Mouse (Mus musculus): ENCODE data around the gene Elavl2. TPM values are rescaled to one million over a fixed set of nuclear protein-coding genes. Genes with fewer than 3 reads are reported as not detected.

Gene Elavl2
- polyA plus RNA-seq, 1 experiment, result 0.22 TPM

DNA sequence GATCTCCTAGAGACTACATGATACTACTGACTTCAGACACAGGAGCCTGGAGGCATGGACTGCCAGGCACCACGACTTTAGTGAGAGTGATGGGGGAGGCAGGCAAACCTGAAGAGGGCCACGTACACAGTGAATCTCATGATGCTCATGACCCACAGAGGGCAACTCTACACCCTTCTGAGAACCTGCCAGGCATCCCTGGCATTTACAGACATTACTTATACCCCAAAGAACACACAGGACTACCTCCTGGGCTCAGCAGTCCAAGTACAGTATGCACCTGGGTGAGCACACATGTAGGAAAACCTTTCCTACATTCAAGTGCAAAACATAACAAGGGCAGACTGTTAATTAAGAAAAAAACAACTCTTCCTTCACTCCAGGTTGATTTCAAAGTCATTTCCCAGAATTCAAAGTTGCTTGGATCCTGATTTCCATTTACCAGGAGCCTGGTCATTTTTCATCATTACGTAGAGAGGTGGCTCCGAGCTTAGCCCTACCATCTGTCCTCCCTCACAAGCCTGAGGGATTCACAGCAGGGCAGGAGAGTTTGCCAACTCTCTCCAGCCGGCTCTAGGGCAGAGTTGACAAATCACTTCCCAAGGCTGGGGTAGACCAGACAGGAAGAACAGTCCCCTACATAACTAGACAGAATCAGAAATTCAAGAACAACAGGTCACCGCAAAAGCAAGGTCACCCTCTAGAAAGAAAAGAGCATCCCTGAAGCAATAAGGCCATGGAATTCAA lies 161.7 kb downstream of the Elavl2 start:
- Histone ChIP-seq H3K27ac (ENCODE audit: insufficient read depth, low read depth, low read length) (no peak overlapping the region), H3K27me3 (ENCODE audit: control insufficient read depth, insufficient read depth, low read length) (no peaks in the 10 kb centered on the region), H3K4me1 (ENCODE audit: control insufficient read depth, insufficient read depth, insufficient read length, low read length) (no peaks in the 10 kb centered on the region), H3K36me3 (ENCODE audit: control insufficient read depth, insufficient read depth, low read length) (no peaks in the 10 kb centered on the region), H3K4me3 (ENCODE audit: low read depth, low read length) (no peak overlapping the region)
- TF ChIP-seq CTCF (IDR thresholded peaks at IDR 0.05; ENCODE audit: extremely low read depth, insufficient read length, insufficient replicate concordance, low read depth, low read length) (no peak), POLR2A (IDR thresholded peaks at IDR 0.05; ENCODE audit: low read depth, low read length) (no peak)
- WGBS, result 79% methylated on average over 6 of the region's 6 CpGs

DNA sequence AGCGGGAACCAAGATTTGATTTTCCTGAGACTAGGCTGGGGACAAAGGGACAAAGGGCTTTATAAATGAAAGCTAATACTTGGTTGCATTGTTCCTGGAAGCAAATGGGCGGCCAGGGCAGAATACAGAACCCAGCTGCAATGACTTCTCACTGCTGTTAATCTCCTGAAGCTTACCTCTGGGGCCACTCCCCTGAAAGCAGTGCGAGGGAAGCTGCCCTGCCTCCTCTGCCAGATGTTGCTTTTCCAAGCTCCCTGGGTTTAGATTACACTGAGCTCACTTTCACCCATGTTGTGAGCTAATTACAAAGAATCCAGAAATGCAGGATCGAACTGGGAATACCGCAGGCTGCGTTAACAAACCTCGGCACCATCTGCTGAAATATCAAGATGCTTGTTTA lies 163.6 kb downstream of the Elavl2 start:
- TF ChIP-seq CTCF (IDR thresholded peaks at IDR 0.05; ENCODE audit: extremely low read depth, insufficient read length, insufficient replicate concordance, low read depth, low read length), result no peak
- TF ChIP-seq POLR2A (IDR thresholded peaks at IDR 0.05; ENCODE audit: low read depth, low read length), result no peak
- H3K27me3 ChIP-seq (ENCODE audit: control insufficient read depth, insufficient read depth, low read length), result no peaks in the 10 kb centered on the region
- WGBS, result 55% methylated on average over 7 of the region's 7 CpGs

DNA sequence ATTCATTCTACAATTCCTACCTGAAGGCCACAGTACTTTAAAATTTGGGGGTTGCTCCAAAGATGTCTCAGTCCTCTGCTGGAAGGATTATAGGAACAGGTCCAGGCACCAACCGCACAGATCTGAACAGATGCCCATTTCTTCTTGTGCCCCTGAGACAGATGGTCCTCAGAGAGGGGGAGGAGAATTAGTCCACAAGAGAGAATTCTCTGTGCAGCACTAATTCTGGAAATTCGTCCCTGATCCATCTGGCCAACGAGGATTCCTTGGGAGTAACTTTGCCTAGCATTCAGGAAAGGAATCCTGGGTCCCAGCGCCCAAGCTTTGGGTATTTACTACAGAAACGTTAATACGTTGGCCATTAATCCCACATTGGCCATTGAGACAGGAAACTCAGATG lies 165.6 kb downstream of the Elavl2 start:
- H3K4me3 ChIP-seq (ENCODE audit: low read depth, low read length), result no peak overlapping the region
- no peaks in the 10 kb centered on the region for H3K27me3 ChIP-seq (ENCODE audit: control insufficient read depth, insufficient read depth, low read length)
- no peaks in the 10 kb centered on the region for H3K36me3 ChIP-seq (ENCODE audit: control insufficient read depth, insufficient read depth, low read length)
- 81% methylated on average over 6 of the region's 6 CpGs for WGBS
- TF ChIP-seq POLR2A (IDR thresholded peaks at IDR 0.05; ENCODE audit: low read depth, low read length) (no peak), CTCF (IDR thresholded peaks at IDR 0.05; ENCODE audit: extremely low read depth, insufficient read length, insufficient replicate concordance, low read depth, low read length) (no peak)
- no peak overlapping the region for H3K27ac ChIP-seq (ENCODE audit: insufficient read depth, low read depth, low read length)
- no peaks in the 10 kb centered on the region for H3K4me1 ChIP-seq (ENCODE audit: control insufficient read depth, insufficient read depth, insufficient read length, low read length)

More for the DNA sequence above, 163.6 kb downstream of the Elavl2 start:
- no peak overlapping the region for H3K27ac ChIP-seq (ENCODE audit: insufficient read depth, low read depth, low read length)
- no peaks in the 10 kb centered on the region for H3K36me3 ChIP-seq (ENCODE audit: control insufficient read depth, insufficient read depth, low read length)
- no peaks in the 10 kb centered on the region for H3K4me1 ChIP-seq (ENCODE audit: control insufficient read depth, insufficient read depth, insufficient read length, low read length)
- H3K4me3 ChIP-seq (ENCODE audit: low read depth, low read length), result no peak overlapping the region

DNA sequence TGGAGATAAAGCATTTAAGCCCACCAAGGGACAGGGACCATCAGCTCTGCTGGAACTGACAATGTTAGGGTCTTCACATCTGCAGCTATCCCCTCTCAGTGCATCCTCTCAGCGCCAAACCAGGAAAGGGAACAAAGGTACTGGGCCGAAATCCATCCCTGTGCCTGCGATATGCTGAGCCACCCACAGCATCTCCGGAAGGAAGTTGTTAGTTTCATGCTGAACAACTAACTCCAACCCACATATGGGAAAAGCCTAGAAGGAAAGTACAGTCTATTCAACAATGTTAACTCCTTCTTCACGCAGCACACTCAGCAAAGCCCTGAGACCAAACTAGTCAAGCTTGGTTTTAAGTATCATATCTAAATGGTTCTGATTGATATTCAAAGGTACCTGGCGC lies 167.0 kb downstream of the Elavl2 start:
- TF ChIP-seq POLR2A (IDR thresholded peaks at IDR 0.05; ENCODE audit: low read depth, low read length), result no peak
- no peak for TF ChIP-seq CTCF (IDR thresholded peaks at IDR 0.05; ENCODE audit: extremely low read depth, insufficient read length, insufficient replicate concordance, low read depth, low read length)

DNA sequence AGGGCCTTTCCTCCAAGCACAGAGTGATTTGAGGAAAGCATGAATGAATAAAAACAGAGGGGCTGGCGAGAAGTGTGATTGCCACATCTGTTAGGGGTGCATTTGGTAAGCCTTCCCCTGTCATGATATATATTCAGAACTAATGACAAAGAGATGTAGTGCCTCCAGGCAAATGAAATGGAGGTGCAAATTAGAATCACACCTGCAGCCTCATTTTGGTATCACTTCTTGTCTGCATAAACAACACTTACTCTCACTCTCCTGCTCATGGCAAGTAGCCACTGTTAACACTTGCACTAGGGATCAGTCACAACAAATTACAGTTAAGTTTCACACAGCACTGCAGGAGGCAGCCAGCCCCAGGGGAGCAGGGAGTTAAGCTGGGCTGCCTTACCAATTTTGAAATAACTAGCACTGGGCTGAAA lies 170.1 kb downstream of the Elavl2 start:
- Histone ChIP-seq H3K27ac (ENCODE audit: insufficient read depth, low read depth, low read length) (no peak overlapping the region), H3K4me1 (ENCODE audit: control insufficient read depth, insufficient read depth, insufficient read length, low read length) (no peaks in the 10 kb centered on the region), H3K4me3 (ENCODE audit: low read depth, low read length) (no peak overlapping the region), H3K36me3 (ENCODE audit: control insufficient read depth, insufficient read depth, low read length) (no peaks in the 10 kb centered on the region), H3K27me3 (ENCODE audit: control insufficient read depth, insufficient read depth, low read length) (no peaks in the 10 kb centered on the region)
- TF ChIP-seq POLR2A (IDR thresholded peaks at IDR 0.05; ENCODE audit: low read depth, low read length) (no peak), CTCF (IDR thresholded peaks at IDR 0.05; ENCODE audit: extremely low read depth, insufficient read length, insufficient replicate concordance, low read depth, low read length) (no peak)
- WGBS, result 65% methylated on average over 1 of the region's 1 CpGs

More for the DNA sequence above, 167.0 kb downstream of the Elavl2 start:
- no peaks in the 10 kb centered on the region for H3K36me3 ChIP-seq (ENCODE audit: control insufficient read depth, insufficient read depth, low read length)
- no peaks in the 10 kb centered on the region for H3K4me1 ChIP-seq (ENCODE audit: control insufficient read depth, insufficient read depth, insufficient read length, low read length)
- H3K4me3 ChIP-seq (ENCODE audit: low read depth, low read length), result no peak overlapping the region
- WGBS, result 87% methylated on average over 6 of the region's 6 CpGs
- H3K27me3 ChIP-seq (ENCODE audit: control insufficient read depth, insufficient read depth, low read length), result no peaks in the 10 kb centered on the region
- H3K27ac ChIP-seq (ENCODE audit: insufficient read depth, low read depth, low read length), result no peak overlapping the region

DNA sequence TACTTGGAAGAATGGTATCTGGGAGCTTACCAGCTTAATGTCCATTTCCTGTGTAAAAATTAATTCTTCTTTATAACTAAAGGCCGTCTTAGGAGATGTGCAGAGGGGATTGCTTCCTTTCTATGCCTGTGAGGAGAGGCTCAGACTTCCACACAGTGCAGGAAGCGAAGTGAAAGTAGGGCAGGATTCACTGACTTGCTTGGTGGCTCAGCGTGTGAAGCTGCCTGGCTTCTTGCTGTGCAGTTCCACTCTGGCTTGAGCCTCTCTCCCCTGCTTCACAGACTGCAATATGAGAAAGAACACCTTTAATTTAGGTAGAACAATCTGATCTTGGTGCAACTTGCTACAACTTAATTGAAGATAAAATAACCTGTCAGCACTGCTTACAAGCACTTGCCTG lies 172.2 kb downstream of the Elavl2 start:
- Histone ChIP-seq H3K36me3 (ENCODE audit: control insufficient read depth, insufficient read depth, low read length) (no peaks in the 10 kb centered on the region), H3K27ac (ENCODE audit: insufficient read depth, low read depth, low read length) (no peak overlapping the region), H3K4me3 (ENCODE audit: low read depth, low read length) (no peak overlapping the region), H3K4me1 (ENCODE audit: control insufficient read depth, insufficient read depth, insufficient read length, low read length) (no peaks in the 10 kb centered on the region), H3K27me3 (ENCODE audit: control insufficient read depth, insufficient read depth, low read length) (no peaks in the 10 kb centered on the region)
- WGBS, result 73% methylated on average over 3 of the region's 3 CpGs
- no peak for TF ChIP-seq POLR2A (IDR thresholded peaks at IDR 0.05; ENCODE audit: low read depth, low read length)
- TF ChIP-seq CTCF (IDR thresholded peaks at IDR 0.05; ENCODE audit: extremely low read depth, insufficient read length, insufficient replicate concordance, low read depth, low read length), result no peak

DNA sequence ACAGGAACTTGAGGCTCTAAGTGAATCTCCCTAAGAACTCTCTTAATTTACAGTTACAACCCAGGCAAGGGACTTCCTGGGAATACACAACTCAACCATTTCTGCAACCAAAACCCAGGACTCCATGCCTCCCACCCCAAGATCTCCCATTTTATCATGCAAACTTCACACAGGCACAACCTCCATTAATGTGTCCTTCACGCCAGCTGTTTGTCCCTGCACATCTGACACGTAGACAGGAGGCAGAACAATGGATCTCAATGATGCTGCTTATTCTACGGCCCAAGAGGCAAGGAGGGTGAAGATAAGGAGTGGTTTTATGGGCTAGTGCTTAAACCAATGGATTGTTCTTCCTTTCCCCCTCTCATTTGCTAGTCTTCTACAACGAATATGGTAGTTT lies 176.8 kb downstream of the Elavl2 start:
- WGBS, result 69% methylated on average over 4 of the region's 4 CpGs

More for the DNA sequence above, 176.8 kb downstream of the Elavl2 start:
- Histone ChIP-seq H3K4me1 (ENCODE audit: control insufficient read depth, insufficient read depth, insufficient read length, low read length) (no peaks in the 10 kb centered on the region), H3K27ac (ENCODE audit: insufficient read depth, low read depth, low read length) (no peak overlapping the region), H3K36me3 (ENCODE audit: control insufficient read depth, insufficient read depth, low read length) (no peaks in the 10 kb centered on the region), H3K4me3 (ENCODE audit: low read depth, low read length) (no peak overlapping the region), H3K27me3 (ENCODE audit: control insufficient read depth, insufficient read depth, low read length) (no peaks in the 10 kb centered on the region)
- TF ChIP-seq POLR2A (IDR thresholded peaks at IDR 0.05; ENCODE audit: low read depth, low read length) (no peak), CTCF (IDR thresholded peaks at IDR 0.05; ENCODE audit: extremely low read depth, insufficient read length, insufficient replicate concordance, low read depth, low read length) (no peak)

Measured in small intestine, adult 2 months (tissue).